Mouse (Mus musculus) midbrain, embryonic 15.5 days (tissue): ENCODE measurements at regions not wholly inside any gene's neighbourhood (a gene's known extent, or its start where the extent isn't known, plus 50 kb on each side); places are given as distances from the start of the nearest gene placed in this dataset.

Source experiments
- ATAC-seq: fragments of 200-750 bp; cut with Nextera tagmentation; replicated peaks from 2 replicates; pipeline ENCODE4 v1.8.0; 2017; ENCODE audit warnings: moderate TSS enrichment
- H3K27ac ChIP-seq: fragments of 300-500 bp; sonication (generic); 2 replicates; pipeline ENCODE4 v1.5.1; 2015; ENCODE audit warnings: mild to moderate bottlenecking, inconsistent platforms
- H3K27me3 ChIP-seq: fragments of 300-500 bp; sonication (generic); replicated peaks from 2 replicates; pipeline ENCODE4 v1.6.1; 2015; ENCODE audit warnings: inconsistent platforms
- H3K36me3 ChIP-seq: fragments of 300-500 bp; sonication (generic); replicated peaks from 2 replicates; pipeline ENCODE4 v1.6.1; 2015; ENCODE audit warnings: inconsistent platforms
- H3K4me1 ChIP-seq: fragments of 300-500 bp; sonication (generic); 2 replicates; pipeline ENCODE4 v1.6.1; 2015; ENCODE audit warnings: inconsistent platforms
- H3K4me2 ChIP-seq: fragments of 300-500 bp; sonication (generic); 2 replicates; pipeline ENCODE4 v1.6.1; 2015; ENCODE audit warnings: inconsistent platforms, mild to moderate bottlenecking, moderate library complexity
- H3K4me3 ChIP-seq: fragments of 300-500 bp; sonication (generic); 2 replicates; pipeline ENCODE4 v1.5.1; 2015; ENCODE audit warnings: mild to moderate bottlenecking, inconsistent platforms
- H3K9ac ChIP-seq: fragments of 300-500 bp; sonication (generic); 2 replicates; pipeline ENCODE4 v1.6.1; 2015; ENCODE audit warnings: mild to moderate bottlenecking, inconsistent platforms
- H3K9me3 ChIP-seq: fragments of 300-500 bp; sonication (generic); 2 replicates; pipeline ENCODE4 v1.6.1; 2016; ENCODE audit warnings: inconsistent platforms
- WGBS: fragments of 180-500 bp; shearing (Covaris S2); methylation state at CpG from one replicate; pipeline ENCODE4 v1.1.7; 2015; ENCODE audit warnings: mixed read lengths; 5-methylcytosine and 5-hydroxymethylcytosine counted together

DNA sequence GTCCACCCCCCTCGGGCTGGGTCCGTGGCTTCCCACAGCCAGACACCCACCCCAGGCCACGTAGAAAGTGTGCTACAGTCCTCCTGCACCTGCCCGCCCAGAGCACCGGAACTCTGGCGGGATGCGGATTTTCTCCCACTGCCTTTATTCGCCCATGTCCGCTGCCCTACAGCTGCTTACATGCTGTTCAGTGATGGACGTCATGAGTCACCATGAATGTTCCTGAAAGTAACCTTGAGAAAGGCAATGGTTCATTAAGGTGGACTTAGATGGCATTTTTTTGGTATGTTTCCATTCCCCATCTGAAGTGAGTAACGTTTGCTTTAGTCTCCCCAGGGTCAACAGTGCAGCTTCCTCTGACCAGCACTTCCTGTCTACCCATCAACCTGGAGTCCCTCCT, 497.8 kb downstream of the Dcdc2c start:
- H3K4me2 ChIP-seq = no peak overlapping the region
- H3K4me3 ChIP-seq = no peak overlapping the region
- H3K36me3 ChIP-seq = no peaks in the 10 kb centered on the region
- H3K4me1 ChIP-seq = peaks cover 10% of the 10 kb centered on the region
- WGBS = 93% methylated on average over 11 of the region's 11 CpGs
- no peaks in the 10 kb centered on the region for H3K9me3 ChIP-seq
- H3K27ac ChIP-seq = no peak overlapping the region
- H3K27me3 ChIP-seq = no peaks in the 10 kb centered on the region
- no peak overlapping the region for H3K9ac ChIP-seq
- no peak for ATAC-seq

- Histone ChIP-seq H3K27me3 (no peaks in the 10 kb centered on the region), H3K4me2 (no peak overlapping the region), H3K4me3 (no peak overlapping the region), H3K9me3 (no peaks in the 10 kb centered on the region), H3K36me3 (no peaks in the 10 kb centered on the region), H3K9ac (no peak overlapping the region), H3K4me1 (peaks cover 12% of the 10 kb centered on the region; the same call in 1 of the 2 replicates), H3K27ac (peak overlapping the region; percentile 4; the same call in 1 of the 2 replicates)
- ATAC-seq = no peak
- 40% methylated on average over 4 of the region's 4 CpGs for WGBS
Observed at GRCm38 (mm10) chr12:28047989-28048388, 504.2 kb downstream of the Dcdc2c start.

GRCm38 (mm10) chr12:28038161-28038911, 513.9 kb downstream of the Dcdc2c start:
- Histone ChIP-seq H3K27ac (no peak overlapping the region), H3K27me3 (no peaks in the 10 kb centered on the region), H3K4me2 (no peak overlapping the region), H3K9ac (no peak overlapping the region), H3K9me3 (no peaks in the 10 kb centered on the region), H3K4me3 (no peak overlapping the region), H3K36me3 (no peaks in the 10 kb centered on the region), H3K4me1 (no peaks in the 10 kb centered on the region)
- 80% methylated on average over 7 of the region's 7 CpGs for WGBS
- no peak for ATAC-seq

GRCm38 (mm10) chr12:27999170-27999569, 553.0 kb downstream of the Dcdc2c start:
- no peak overlapping the region for H3K27ac ChIP-seq
- no peaks in the 10 kb centered on the region for H3K4me1 ChIP-seq
- no peaks in the 10 kb centered on the region for H3K27me3 ChIP-seq
- no peaks in the 10 kb centered on the region for H3K9me3 ChIP-seq
- no peak overlapping the region for H3K4me2 ChIP-seq
- no peak overlapping the region for H3K4me3 ChIP-seq
- 91% methylated on average over 2 of the region's 2 CpGs for WGBS
- no peak overlapping the region for H3K9ac ChIP-seq
- H3K36me3 ChIP-seq = no peaks in the 10 kb centered on the region
- ATAC-seq = no peak

- H3K36me3 ChIP-seq = no peaks in the 10 kb centered on the region
- H3K27ac ChIP-seq = no peak overlapping the region
- no peak for ATAC-seq
- H3K4me2 ChIP-seq = no peak overlapping the region
- H3K9ac ChIP-seq = no peak overlapping the region
- H3K27me3 ChIP-seq = no peaks in the 10 kb centered on the region
- H3K4me1 ChIP-seq = no peaks in the 10 kb centered on the region
- H3K4me3 ChIP-seq = no peak overlapping the region
- no peaks in the 10 kb centered on the region for H3K9me3 ChIP-seq
- 78% methylated on average over 3 of the region's 3 CpGs for WGBS
Observed at GRCm38 (mm10) chr12:27992152-27992551, 560.0 kb downstream of the Dcdc2c start.

DNA sequence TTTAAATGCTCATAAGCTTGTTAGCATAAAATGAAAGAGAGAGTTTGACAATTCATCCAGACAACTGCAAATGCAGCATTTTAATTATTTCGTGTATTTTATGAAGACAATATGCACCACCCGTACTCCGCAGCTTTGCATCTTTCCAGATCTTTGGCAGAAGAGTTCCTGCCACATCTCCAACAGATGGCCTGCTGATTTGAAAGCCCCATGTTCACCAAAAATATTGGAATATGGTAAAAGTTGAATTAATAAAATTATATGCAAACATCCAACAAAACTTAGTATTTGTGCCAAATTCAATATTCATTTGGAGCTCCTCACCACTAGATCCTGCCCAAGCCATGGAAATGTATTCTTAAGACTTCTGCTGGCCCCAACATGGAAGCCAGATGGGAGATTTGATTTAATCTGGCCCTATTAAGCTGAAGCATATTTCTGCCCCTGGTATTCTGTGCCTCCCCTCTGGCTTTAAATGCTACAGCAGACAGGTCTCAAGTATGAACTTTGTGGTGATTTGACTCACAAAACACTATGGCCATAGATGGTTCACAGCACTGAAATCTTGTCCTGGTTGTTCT, 567.8 kb downstream of the Dcdc2c start:
- Histone ChIP-seq H3K9me3 (no peaks in the 10 kb centered on the region), H3K27me3 (no peaks in the 10 kb centered on the region), H3K4me3 (no peak overlapping the region), H3K36me3 (no peaks in the 10 kb centered on the region), H3K27ac (no peak overlapping the region), H3K4me2 (no peak overlapping the region), H3K4me1 (no peaks in the 10 kb centered on the region), H3K9ac (no peak overlapping the region)
- no peak for ATAC-seq
- 87% methylated on average over 3 of the region's 3 CpGs for WGBS

DNA sequence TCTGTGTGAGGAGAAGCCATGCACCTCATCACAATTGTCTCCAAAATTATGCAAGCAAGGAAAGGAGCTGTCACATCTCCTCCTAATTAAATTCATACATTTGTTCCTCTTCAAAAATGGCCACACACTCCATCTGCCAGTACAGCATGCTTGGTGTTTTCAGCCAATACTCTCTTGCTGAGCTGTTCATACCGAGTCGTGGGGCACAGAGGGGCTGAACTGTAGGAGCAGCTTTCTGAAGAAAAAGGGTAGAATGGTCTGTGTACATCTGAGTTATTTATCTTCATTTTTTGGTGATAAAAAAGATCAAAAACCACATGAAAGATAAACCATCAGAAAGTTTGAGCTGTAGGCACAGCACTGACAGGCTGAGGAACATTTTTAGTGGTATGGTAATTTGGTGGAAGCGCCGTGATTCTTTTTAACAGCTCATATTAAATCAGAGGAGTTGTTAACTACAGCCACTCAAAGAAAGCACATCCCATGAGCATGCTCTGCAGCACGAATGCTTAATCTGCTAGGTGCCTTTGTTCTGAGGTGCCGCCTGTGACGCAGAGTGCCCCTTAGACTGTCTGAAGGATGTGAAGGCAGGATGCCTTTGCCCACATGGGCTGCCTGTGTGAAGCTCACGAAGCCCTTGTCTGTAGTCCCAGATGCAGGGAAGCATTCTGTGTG, 573.8 kb downstream of the Dcdc2c start:
- Histone ChIP-seq H3K4me2 (peak overlapping the region; percentile 20; the same call in 1 of the 2 replicates), H3K9me3 (no peaks in the 10 kb centered on the region), H3K27ac (peak overlapping the region; percentile 61), H3K36me3 (no peaks in the 10 kb centered on the region), H3K9ac (no peak overlapping the region), H3K4me3 (no peak overlapping the region), H3K4me1 (peaks cover 21% of the 10 kb centered on the region), H3K27me3 (no peaks in the 10 kb centered on the region)
- peak; percentile 77 for ATAC-seq
- WGBS = 16% methylated on average over 8 of the region's 8 CpGs

- Histone ChIP-seq H3K4me3 (no peak overlapping the region), H3K27me3 (no peaks in the 10 kb centered on the region), H3K9me3 (no peaks in the 10 kb centered on the region), H3K27ac (peak overlapping the region; percentile 61), H3K36me3 (no peaks in the 10 kb centered on the region), H3K9ac (no peak overlapping the region), H3K4me1 (peaks cover 21% of the 10 kb centered on the region), H3K4me2 (no peak overlapping the region)
- 40% methylated on average over 9 of the region's 9 CpGs for WGBS
- ATAC-seq = peak; percentile 5; the same call in 1 of the 2 replicates
Observed at GRCm38 (mm10) chr12:27977548-27978256, 574.5 kb downstream of the Dcdc2c start.

GRCm38 (mm10) chr12:27962908-27963307, 589.3 kb downstream of the Dcdc2c start:
- 49% methylated on average over 3 of the region's 3 CpGs for WGBS
- Histone ChIP-seq H3K27ac (no peak overlapping the region), H3K4me3 (no peak overlapping the region), H3K9ac (no peak overlapping the region), H3K9me3 (no peaks in the 10 kb centered on the region), H3K36me3 (no peaks in the 10 kb centered on the region), H3K27me3 (no peaks in the 10 kb centered on the region), H3K4me2 (no peak overlapping the region), H3K4me1 (peaks cover 8% of the 10 kb centered on the region)
- ATAC-seq = 0 out of 2 replicates have a peak, but pooled peaks have one; percentile 45

DNA sequence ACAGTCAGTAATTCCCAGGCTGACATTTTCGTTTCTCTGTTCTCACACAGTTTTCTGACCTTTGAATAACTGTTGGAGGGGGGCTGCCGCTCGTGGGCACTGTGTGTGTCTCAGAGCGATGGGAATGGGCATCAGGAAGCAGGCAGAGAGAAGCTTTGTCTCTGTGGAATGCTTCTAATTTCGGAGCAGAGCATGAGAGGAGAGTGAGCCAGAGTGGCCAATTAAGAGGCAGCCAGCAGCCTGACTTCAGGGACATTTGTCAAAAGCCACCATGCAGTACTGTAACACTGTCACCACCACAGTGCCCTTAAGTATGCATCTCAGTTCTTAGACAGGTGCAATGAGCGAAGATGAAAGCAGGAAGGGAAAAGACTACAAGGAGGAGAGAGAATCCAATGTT, 592.1 kb downstream of the Dcdc2c start:
- H3K4me1 ChIP-seq = peaks cover 8% of the 10 kb centered on the region
- H3K4me2 ChIP-seq = no peak overlapping the region
- no peak overlapping the region for H3K4me3 ChIP-seq
- H3K36me3 ChIP-seq = no peaks in the 10 kb centered on the region
- ATAC-seq = peak; percentile 67
- 40% methylated on average over 6 of the region's 6 CpGs for WGBS
- H3K27ac ChIP-seq = peak overlapping the region; percentile 44
- H3K9ac ChIP-seq = no peak overlapping the region
- no peaks in the 10 kb centered on the region for H3K9me3 ChIP-seq
- no peaks in the 10 kb centered on the region for H3K27me3 ChIP-seq

DNA sequence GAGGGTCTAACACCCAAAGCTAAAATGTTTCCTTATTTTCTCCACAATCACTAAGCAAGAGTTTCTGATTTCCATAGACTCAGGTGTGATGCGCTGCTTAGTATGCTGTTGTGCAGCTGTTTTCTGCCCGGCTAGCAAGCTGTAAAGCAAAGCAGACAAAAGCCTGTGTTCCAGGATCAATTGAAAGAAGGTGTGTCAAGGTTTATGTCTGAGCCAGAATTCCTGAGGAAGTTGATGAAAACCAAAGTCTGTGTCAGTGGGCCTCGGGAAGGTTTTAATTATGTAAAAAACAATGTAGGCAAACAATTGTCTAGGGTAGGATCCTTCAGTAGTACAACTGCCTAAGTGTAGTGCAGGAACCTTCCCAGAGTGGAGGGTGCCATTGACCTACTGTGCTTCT, 604.6 kb downstream of the Dcdc2c start:
- H3K4me2 ChIP-seq = no peak overlapping the region
- no peaks in the 10 kb centered on the region for H3K9me3 ChIP-seq
- 61% methylated on average over 3 of the region's 3 CpGs for WGBS
- H3K4me1 ChIP-seq = peaks cover 25% of the 10 kb centered on the region
- H3K4me3 ChIP-seq = no peak overlapping the region
- no peak overlapping the region for H3K9ac ChIP-seq
- no peak overlapping the region for H3K27ac ChIP-seq
- no peaks in the 10 kb centered on the region for H3K27me3 ChIP-seq
- no peaks in the 10 kb centered on the region for H3K36me3 ChIP-seq
- ATAC-seq = no peak

DNA sequence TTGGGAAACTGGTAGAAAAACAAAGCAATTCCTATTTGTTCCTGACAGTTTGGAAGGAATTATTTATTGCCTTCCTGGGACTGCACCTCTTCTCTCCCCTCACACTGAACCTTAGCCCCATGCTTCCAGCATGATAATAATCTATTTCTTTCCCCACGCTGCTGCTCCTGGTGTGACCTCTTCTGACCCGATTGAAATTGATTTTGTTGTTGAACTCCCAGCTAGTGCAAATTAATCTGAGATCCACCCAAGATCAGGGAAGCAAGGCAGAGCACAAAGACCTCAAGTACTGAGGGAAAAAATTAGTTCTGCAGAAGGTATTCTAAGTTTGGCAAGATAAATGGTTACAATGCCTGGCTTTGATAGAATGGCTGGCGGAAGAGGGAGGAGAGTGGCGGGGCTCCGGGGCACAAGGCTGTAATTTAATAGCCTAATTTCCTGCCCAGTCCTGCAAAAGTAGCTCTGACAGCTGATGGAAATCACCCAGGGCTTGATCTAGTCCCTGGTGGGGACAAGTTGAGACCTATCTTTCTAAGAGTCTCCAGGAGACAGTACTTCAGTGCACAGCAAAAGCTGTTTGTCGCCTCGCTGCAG, 604.6 kb upstream of the Sox11 start:
- 41% methylated on average over 7 of the region's 7 CpGs for WGBS
- ATAC-seq = no peak
- no peak overlapping the region for H3K27ac ChIP-seq

More for the DNA sequence above, 604.6 kb upstream of the Sox11 start:
- no peaks in the 10 kb centered on the region for H3K27me3 ChIP-seq
- no peak overlapping the region for H3K4me2 ChIP-seq
- peaks cover 25% of the 10 kb centered on the region for H3K4me1 ChIP-seq
- H3K9me3 ChIP-seq = no peaks in the 10 kb centered on the region
- H3K4me3 ChIP-seq = no peak overlapping the region
- no peaks in the 10 kb centered on the region for H3K36me3 ChIP-seq
- H3K9ac ChIP-seq = no peak overlapping the region
